Mouse (Mus musculus): ENCODE results near the gene Cdk12.

DNA sequence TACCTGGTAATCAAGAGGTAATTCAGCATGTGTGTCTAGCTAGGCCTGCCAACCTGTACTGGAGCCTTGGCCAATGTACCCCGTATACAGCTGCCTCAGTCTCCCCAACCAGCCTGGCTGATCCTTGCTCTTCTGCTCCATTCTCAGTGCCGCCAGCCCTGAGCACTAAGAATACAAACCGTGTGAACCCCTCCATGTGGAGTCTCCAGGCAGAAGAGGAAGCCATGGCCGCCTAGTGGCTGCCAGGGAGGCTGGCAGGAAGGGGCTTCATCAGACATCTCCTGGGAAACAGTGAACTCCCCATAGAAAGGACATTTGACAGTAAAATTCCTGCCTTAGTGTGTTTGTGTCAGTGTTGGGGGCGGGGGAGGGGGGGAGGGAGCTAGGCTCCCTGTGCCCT, 93.4 kb downstream of the Cdk12 start:
- TF ChIP-seq GATA1 (IDR thresholded peaks at IDR 0.05; ENCODE audit: borderline replicate concordance, low read length) (no peak), FLI1 (IDR thresholded peaks at IDR 0.05; ENCODE audit: low read length) (no peak)
